Mouse (Mus musculus): Measurements from ENCODE around the gene Gm21988.

The Gm21988 gene

DNA sequence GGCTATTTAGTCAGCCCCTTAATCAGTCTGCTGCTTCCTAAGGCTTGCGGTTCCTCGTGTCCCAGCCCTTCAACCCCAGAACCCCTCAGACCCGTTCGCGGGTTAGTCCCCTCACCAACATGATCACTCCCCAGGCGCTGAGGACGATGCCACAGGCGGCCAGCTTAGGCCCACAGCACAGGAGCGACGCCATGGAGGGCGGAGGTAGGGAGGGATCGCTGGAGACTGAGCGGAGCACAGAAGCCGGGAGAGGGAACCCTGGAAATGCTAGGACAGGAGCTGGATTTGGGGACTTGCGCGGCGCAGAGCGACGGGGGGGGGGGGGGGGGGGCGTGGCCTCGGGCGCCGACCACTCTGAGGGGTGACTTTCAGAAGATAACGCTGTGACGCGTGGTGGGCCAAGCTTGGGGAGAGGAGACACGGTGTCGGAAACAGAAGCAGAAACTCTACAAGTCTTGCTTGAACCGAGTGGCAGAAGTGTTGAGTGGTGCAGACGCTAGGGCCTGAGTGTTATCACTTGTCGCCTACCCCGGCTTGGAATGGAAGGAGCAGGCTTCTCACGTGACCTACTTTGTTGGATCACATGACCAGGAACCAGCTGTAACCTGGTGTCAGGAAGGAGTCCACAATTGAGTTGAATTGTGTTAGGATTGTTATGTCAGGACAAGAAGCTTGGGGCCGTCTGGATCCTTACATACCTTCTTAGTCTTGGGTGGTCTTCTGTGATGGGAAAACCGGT, at the start of gene Gm21988, which contains the start of gene Rnasek:
Gene Gm21988 (minus strand): TSS at position 290 of the 739 bp plus-strand sequence.
Gene Rnasek (minus strand): TSS at position 302 of the 739 bp plus-strand sequence.
- peak; percentile 69 to 80 for DNase-seq

DNA sequence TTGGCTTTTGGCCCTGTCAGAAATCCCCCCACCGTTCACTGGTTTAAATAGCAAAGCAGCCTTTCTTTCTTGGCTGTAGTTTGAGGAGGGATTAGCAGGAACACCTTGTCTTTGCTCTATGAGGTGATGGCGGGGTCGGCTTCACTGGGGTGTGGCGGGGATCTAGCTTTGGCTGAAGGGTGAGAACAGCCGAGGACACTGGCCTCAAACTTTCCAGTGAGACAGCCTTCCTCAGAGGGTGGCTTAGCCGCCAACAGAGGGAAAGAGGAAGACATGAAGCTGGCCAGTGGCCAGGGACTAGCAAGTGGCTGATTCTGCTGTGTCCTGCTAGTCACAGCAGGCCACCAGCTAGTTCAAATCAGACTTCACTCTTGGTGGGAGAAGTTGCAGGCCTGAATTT, 49.6 kb upstream of the Gm21988 start:
- DNase-seq: no peak

DNA sequence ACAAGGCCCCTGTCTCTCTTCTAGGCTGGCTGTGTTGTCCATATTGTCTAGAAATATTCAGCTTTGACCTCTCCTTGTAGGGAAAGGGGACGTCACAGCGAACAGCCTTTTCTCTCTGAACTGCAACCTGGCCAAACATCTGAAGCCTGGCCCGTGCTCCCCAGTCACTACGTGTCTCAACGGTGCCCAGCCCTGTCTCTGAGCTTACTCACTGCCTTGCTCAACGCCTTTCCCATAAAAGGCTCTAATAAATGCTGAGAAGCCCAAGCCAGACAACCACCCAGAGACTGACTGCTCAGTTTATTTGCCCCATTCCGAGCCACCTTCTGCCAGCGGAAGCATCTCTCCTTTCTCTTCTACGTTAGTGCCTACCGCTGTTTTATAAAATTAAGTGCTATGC, 48.5 kb upstream of the Gm21988 start:
- no peak for DNase-seq

DNA sequence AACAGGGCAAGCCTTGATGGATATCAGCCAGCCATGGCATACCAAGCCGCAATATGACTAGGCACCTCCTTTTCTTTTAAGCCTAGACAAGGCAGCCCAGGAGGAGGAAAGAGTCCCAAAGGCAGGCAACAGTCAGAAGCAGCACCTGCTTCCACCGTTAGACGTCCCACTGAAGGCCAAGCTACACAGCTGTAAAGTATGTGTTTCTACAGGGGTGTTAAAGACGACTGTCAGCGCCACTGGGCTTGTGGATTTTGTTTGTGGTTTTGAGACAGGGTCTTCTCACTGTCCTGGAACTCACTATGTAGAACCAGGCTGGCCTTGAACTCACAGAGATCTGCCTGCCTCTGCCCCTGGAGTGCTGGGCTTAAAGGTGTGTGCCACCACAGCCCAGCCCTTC, 46.1 kb upstream of the Gm21988 start:
- DNase-seq: peak; percentile 44 to 67

DNA sequence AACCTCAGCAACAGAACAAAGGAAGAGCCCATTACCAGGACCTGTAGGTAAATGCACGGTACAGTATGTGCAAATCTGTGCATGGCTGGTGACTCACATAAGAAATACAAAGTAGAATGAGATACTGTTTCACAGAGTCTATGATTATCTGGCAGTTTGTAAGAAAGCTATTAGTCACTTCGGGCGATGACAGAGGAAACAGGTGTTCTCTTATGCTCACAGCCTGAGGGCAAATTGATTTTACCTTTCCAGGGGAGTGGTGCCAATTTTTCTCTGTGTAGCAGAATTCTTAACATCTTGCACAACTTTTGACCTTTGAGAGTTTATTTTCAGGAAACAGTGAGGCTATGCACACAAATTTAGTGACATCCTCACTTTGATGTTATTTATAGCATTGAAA, 45.1 kb upstream of the Gm21988 start:
- no peak for DNase-seq

DNA sequence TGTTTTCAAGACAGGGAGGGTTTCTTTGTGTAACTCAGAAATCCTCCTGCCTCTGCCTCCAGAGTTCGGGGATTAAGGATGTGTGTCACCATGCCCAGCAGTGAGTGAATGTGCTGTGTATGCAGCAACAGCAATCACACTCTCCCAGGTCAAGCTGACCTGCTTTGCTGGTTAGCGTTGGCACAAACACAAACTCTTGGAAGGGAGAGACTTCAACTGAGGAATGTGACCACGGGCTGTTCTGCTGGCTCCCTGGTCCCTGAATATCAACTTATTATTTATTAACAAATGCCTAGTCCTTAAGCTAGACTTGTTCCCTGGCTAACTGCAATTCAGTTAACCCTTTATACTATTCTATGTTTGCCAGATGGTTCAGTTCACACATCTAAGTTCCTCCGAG, 44.0 kb upstream of the Gm21988 start:
- DNase-seq: no peak

DNA sequence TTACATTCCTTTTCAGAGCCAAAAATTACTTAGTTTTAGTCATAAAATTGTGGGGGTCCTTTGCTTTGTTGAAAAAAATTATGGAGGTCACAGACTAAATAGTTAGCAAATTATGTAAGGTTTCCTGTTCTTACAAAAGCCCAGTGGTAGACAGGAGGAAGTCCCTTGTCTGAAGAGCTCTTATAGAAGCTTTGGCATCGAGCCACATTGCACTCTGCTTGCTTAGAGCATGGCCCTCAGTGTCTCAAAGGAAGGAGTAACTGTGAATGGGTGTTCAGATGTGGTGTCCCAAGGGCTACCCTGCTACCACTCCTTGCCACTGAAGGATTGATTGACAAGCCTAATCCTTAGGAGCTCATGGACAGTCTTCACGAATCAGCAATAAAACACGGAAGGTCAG, 40.8 kb upstream of the Gm21988 start:
- peak in 1 of 2 experiments; percentile 26 for DNase-seq

DNA sequence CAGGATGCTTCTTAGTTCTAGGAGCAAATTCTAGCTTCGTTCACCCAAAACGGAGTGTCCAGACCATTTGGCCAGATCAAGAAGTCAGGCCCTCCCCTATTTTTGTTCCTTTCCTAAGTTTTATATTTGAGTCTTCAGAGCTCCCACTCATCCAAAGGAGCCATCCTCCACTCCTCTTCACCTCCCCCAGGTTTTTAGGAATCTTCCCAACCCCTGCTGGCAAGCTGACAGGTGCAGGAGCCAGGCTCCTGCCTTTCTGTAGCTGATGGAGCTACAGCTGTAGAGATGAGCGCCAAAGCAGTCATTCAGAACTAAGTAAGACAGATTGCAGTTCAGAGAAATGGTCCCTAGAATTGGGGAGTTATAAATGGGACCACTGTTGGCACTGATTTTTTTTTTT, 39.3 kb upstream of the Gm21988 start:
- no peak for DNase-seq

DNA sequence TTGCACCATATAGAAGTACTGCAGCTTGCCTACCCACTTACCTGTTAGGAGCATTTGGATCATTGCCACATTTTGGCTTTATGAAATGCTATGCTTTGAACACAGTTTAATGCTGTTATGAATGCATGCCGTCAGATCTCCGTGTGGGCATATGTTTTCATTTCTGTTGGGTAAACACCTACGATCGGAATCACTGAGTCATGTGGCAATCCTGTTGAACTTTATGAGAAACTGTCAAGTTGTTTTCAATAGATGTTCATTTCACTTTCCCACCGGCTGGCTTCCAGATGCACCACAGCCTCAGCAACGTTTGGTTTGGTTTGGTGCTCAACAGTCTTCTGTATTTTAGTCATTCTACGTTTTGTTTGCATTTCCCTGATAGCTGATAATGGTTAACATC, 32.0 kb upstream of the Gm21988 start:
- no peak for DNase-seq

DNA sequence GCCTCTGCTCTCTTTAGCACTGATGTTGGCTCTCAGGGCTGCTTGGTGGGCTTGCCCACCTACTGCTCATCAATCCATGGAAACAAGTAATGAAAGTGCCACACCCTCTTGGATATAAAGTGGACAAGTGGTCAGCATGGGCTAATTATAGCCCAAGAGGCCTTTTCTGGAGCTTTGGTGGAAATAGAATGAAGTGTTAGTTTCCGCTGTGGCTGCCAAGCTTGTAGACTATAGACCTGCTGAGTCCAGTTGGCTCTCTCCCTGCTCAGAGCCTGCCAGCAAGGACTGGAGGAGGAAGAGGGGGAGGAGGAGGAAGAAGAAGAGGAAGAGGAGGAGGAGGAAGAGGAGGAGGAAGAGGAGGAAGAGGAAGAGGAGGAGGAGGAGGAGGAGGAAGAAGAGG, 26.8 kb upstream of the Gm21988 start:
- DNase-seq: no peak

DNA sequence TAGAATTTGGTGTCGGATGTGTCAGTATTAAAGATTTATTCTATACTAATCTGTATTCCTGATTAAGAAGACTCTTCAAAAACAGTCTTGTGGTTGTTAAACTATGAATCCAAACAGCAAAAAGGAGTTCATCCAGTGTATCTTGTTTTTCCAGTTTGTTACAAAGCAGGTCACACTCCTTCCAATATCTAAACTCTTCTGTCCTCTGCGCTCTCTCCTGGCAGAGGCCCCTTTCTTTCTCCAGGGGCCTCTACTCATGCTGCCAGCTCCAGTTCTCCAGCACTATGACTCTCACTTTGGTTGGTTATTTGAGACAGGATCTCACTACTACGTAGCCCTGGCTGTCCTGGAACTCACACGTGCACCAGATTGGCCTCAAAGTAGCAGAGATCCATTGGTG, 26.2 kb upstream of the Gm21988 start:
- no peak for DNase-seq

DNA sequence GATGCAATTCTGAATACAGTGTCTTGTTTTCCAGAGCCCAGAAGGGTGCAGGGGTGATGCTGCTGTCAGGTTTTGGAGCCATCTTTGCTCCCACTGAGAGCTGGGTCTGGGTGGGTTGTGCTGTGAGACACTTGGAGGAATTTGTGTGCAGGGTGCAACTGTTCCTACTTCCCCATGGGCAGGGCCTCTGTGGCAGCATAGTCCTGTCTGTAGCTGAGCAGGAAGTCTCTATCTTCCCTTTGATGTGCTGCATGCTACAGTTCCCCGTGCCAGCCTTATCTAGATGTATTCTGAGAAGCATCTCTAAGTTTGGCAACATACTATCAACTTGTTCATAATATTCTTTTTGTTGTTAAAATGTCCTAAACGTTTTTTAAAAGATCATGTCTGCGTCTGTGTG, 25.6 kb upstream of the Gm21988 start:
- peak; percentile 49 to 70 for DNase-seq

DNA sequence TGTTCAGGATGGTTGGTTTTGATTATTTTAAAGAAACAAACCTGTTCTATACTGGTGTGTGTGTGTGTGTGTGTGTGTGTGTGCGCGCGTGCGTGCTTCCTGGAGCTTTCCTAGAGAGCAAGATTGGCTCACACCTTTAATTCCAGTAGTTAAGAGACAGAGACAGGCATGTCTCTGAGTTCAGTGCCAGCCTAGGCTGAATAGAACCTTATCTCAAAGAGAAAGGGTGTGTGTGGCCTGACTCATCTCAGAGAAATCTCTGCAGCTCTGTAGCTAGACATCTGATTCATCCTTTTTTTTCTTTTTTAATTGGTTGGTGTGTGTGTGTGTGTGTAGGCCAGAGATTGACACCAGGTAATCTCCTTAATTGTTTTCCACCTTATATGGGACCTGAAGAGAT, 19.4 kb upstream of the Gm21988 start:
- DNase-seq: no peak

DNA sequence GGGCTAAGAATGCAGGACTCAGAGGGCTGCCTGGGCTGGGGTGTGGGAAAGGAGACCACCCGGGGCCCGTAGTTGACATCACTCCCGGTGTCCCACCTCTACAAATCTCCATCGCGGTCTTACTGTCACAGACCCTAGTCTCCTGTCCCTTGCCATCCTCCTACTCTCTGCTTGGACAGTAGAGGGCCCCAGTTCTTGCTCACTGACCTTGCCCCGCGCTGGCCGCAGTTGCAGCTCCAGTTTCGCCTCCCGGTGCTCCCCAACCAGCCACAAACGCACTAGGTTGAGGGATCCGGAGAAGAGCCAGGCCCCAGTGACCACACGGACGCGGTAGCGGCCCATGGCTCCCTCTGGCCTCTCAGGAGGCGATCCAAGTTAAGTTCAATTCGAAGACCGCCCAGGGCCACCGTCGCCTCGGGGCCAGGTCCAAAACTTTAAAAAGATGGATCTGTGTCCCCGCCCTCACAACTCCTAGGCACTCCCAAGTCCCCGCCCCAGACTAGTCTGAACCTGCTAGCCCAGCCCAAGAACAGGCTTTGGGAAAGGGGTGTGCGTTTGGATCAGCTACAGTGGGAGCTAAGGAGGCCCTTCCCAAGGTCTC, 15.4 kb upstream of the Gm21988 start, which contains the start of gene Alox12:
Gene Alox12 (minus strand): TSS at position 423 of the 601 bp plus-strand sequence.
- DNase-seq: no peak

DNA sequence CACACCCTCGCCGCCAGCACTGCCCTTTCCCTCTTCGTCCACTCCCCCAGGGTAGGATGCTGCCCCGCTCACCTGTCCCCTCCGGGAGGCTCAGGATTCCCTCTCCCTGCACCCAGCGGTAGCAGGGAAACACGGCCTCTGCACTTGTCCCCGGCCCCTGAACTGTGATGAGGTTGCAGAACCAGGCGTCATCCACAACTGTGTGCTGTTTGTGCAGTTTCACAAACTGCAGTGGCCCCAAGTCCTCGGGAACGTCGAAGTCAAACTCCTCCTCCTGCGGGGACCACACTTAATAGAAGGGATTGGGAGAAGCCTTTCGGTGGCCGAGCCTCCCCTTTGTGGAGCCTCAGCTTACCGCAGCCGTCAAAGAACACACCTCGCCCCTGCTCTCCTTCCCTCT, 14.7 kb upstream of the Gm21988 start:
- no peak for DNase-seq

DNA sequence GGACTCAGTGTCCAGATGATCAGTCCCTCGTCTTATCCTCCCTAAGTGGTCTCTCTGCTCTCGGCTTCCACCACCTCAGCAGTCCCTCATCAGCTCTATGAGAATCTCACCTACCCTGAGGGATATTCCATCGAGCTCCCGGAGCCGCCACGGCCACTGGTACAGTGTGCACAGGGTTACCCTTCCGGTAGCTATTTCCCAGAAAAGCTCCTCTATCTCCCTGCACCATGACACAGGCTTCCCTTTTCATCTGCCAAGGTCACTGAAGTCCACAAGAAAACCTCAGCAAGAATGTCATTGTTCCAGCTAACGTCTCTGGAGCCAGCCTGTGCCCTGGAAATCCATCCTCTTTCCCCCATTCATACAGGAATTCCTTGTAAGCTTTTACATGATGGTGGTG, 12.2 kb upstream of the Gm21988 start:
- no peak for DNase-seq

DNA sequence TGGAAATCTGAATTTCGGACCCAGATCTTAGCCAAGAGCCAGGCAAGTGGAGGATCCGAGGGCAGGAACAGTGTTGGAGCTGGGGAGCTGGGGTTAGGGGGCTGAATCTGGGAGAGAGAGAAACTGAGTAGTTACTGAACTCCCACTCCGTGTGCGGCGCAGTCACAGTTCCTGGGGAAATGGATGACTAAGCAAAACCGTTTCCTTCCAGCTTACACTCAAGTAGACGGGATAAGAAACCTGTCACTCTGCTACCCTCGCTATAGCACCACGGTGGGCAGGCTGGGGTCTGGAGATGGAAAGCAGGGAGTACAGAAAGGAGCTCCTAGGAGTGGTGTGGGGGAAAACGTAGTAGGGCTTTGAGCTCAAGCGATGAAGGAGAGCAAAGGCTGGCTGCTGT, 10.5 kb upstream of the Gm21988 start:
- DNase-seq: no peak

DNA sequence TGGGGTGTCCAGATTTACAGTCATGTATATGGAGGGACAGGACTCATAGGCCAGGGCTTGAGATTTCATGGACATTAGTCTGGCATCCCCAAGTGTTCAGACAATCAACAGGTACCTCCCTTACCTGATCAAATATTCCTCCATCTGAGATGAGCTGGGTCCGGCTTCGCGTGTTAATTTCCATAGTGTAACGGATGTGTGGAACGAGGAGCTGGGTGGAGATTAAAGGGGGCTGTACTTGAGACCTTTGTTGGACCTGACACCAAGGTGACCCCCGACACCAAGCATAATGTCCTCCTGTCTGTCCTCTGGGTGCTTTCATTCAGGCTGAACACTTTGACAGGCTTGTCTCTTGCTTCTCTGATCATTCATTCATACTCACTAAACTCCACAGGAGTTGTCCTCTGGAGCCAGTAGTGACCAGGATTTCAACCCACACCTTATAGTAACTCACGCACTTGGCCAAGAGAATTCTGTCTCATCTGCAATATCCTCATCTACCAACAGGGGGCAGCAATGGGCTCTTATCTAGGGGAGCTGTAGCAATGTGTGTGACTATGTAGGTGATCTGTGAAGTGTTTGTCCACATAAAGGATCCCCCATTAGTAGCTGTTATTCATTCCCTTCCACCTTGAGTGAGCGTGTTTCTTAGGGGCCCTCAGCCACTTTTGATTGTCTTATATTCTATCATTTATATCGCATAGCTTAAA, 7.7 kb upstream of the Gm21988 start:
- DNase-seq: peak; percentile 56 to 69

DNA sequence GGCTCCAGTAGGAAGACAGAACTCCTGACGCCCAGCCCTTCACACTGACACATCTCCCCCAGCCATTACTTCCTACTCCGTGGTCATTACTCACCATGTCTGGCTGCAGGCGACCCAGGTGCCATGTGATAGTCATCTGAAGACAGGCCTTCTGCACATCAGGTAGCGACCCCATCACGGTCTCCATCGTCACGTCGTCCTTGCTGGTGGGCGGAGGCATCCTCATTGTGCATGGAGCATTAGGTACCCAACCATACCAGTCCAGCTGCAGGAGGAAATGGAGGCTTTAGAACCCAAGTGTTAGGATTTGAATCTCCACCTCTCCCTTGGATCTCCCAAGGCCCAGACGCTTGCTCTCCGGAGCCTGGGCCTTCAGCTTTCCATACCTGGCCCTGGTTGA, 3.0 kb upstream of the Gm21988 start:
- no peak for DNase-seq

DNA sequence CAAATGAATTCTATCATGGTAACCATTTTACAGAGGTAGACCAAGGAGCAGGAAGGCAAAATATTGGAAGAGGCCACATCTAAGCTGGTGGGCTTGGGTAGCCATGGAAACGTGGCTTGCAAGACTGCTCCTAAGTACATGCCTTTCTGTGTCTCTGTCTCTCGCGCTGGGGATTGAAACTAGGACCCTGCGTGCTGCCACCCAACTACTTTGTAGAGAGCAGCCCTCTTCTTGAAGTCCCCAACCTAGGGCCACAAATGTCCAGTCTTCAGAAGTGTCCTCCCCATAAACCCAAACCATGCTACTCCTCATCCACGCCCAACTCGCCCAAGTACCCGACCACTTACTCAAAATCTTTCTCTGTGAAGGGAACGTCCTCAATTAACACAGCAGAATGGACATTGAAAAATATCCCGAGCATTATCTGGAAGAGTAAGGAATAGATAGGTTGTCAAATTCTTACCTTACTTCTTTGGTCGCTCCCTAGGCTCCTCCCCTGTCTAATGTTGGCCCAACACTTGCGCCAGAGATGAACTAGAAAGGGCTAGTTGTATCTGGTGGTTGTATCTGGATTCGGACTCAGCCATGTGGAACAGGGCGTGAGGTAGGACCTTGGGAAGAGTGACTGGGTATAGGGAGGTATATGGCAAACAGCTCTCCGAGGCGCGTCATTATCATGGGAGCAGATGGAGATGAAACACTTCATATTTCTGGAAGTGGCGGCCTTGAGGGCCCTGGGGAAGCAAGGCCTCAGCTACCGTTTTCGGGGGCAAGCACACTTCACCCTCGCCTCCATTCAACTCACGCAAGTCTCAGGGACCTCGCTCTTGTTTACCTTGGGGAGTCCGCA, 814 bp downstream of the Gm21988 start:
- peak in 1 of 2 experiments; percentile 17 for DNase-seq

DNA sequence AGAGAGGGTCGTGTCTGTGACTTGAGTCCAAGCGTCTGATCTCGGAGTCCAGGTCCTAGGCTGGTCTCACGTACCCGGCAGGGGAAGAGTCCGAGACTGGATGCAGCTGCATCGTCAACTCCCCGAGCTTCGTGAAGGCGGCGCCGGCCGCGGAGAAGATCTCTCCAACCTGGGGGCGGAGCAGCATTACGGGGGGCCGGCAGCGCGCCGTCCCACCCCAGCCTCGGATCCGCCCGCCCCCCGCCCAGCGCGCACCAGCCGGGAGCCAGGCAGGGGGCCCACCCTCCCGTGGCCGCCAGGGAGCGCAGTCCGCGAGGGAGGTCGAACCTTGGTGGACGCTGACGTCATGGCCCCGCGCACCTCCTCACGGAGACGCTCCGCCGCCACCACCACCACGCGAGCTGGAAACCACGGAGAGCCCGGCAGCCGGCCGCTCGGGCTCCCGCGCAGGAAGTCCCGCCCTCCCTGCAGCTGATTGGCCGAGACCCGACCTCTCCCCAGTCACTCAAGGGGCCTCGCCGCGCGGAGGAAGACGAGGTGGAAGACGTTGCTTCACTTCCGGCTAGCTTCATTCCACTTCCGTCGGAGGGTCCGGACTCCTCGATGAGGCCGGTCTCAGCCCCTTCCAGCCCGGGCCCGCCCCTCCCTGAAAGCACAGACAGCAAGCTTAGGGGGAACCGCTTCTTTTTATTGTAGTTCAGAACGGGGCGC, 2.0 kb downstream of the Gm21988 start, which contains the start of gene 0610010K14Rik:
Gene 0610010K14Rik (minus strand): TSS at position 458 of the 711 bp plus-strand sequence.
- DNase-seq: peak; percentile 98

DNA sequence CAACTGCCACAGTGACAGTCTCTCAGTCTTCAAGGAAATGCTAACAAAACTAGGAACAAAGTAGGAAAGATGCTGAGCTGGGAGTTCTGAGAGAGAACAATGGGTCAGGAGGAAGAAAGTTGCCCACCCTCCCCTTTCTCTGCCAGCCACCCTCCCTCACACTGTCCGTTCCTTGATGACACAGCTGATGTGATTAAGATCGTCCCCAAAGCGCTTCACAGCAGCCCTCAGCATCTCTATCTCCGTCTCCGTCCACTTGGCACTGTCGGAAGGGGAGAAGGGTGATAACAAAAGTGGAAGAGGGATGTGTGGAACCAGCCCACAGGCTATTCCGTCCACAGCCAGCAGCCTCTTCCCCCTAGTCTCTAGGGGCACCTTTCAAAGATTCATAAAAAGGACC, 2.9 kb downstream of the Gm21988 start:
- peak in 1 of 2 experiments; percentile 24 for DNase-seq

All from thymus, postnatal 36 days (tissue).